Mouse (Mus musculus) ovary, postnatal 14 days (tissue): Measurements from ENCODE around the gene Nsun2.
"Not testable (repeated sequence)": the region's sequence is repeated elsewhere in the genome, so short reads cannot be mapped to it uniquely, and the experiment has no call there.

ENCODE experiments used
- DNase-seq: peaks from one replicate; pipeline ENCODE4 v3.0.0; 2022; ENCODE audit warnings: low spot score

Nsun2 gene

DNA sequence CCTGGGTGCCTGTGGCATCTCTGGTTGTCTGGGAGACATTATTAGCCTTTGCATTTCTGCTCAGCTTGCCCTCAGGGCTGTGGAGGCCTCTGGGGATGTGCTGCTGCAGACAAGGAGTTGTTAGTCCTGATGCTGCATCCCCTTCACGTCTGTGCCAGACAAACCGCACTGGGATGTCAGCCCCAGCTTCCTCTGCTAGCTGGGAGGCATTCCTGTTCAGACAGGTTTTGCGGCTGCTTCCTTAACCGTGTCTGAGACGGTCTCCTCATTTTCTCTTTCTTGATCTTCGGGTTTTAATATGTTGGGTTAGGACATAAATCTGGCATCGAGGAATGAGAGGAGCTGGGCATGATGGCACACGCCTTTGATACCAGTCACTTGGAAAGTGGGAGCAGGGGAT lies 58.7 kb downstream of the Nsun2 start:
- no peak for DNase-seq

DNA sequence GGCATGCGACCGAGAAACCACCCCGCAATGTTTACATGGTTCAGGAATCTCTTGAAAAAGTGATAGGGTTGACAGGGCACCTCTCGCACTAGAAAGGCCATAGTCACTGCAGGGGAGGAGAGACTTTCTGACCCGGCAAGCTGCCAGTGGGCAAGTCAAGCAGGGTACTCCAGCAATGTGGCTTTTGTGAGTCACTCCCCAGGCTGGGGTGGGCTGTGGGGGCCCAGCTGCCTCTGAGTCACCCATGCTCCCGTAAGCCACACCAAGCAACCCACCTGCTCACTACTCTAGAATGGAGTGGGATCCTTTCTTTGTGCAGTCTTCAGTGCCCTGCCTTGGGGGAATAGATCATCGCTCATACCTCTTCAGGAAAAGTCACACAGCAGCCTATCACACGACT lies 59.9 kb downstream of the Nsun2 start:
- no peak for DNase-seq

DNA sequence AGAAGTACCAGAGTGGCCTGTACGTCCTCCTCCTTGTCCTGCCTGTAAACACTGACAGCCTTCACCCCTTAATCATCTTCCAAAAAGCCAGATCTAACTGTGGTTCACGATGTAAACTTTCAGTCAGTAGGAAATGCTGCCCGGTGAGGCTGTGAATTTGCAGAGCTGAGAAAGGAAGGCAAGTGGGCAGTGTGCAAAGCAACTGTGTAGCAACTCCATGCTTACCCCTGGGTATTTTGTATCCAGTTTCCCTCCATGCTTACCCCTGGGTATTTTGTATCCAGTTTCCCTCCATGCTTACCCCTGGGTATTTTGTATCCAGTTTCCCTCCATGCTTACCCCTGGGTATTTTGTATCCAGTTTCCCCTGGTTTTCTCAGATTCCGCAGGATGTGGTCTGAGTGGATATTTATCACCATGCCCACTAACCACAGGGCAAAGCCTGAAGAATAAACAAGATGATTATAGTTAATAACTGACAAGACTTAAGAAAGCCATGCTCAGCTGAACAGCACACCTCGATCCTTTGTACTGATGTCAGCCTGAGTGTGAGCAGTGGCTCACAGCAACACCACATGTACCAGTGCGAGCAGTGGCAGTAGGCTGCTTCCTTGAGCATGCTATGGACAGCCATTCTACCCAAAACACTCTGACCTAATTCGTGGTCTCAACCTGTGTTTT lies 61.2 kb downstream of the Nsun2 start:
- DNase-seq = no peak

DNA sequence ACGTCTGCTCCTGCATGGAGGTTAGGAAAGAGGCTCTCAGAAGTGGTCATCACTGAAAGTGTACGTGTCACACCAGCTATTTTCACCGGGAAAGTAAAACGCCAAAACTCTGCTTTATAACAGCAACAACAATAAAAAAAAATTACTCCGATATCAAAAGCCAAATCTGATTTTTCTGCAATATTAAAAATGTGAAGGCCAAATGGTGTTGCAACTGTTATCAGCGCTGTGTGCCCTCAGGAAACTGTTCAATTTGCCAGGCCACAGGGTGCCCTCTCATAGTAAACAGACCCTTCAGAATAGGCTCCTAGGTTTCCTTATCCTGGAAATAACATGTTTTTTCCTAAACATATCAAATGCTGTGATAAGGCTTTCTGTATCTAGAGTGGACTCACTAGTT lies 62.4 kb downstream of the Nsun2 start:
- DNase-seq = no peak

DNA sequence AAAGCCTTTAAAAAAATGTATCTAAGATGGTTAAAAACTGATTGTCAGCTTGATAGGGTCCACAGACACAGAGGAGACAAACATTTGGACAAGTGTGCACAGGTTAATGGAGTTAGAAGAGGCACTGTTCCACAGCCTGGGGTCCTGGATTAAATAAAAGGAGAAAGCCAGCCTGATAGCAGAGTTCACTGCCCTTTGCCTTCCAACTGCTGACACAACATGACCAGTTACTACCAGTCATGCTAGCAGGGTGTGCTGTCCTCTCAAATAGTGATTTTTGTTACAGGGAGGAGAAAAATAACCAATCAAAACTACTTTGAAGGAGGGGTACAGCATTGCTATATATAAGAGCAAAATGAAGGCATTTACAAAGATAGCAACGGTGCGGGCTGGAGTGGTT lies 63.0 kb downstream of the Nsun2 start:
- DNase-seq = no peak

DNA sequence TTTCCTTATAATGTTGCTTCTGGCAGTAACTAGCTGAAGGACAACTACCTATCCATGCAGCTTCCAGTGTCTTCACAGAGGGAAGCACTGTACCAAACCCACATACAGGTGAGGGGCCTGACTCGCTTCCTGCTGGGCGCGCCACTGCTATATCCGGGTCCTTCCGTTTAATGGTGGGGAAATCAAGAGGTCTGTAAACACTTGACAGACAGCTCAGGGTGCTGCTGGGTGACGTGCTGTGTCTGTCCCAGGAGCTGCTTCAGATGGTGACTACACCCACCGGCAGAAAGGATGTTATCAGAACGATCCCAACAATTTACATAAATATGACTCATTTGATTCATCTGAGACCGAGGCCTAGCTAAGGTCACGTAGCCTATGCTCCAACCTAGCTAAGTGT lies 65.3 kb downstream of the Nsun2 start:
- DNase-seq = no peak

DNA sequence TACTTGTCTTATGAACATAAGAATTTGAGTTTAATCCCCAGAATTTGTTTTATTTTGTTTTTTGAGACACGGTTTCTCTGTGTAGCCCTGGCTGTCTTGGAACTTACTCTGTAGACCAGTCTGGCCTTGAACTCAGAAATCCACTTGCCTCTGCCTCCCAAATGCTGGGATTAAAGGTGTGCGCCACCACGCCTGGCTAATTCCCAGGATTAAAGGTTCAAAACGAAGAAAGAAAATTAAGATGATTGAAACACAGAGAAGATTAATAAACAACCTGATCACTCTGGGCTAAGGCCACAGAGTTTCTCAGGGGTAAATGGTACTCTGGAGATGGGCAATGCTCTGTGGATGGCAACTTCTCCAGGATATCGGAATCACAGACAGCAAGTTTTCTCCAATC lies 67.3 kb downstream of the Nsun2 start:
- DNase-seq = not testable (repeated sequence)

DNA sequence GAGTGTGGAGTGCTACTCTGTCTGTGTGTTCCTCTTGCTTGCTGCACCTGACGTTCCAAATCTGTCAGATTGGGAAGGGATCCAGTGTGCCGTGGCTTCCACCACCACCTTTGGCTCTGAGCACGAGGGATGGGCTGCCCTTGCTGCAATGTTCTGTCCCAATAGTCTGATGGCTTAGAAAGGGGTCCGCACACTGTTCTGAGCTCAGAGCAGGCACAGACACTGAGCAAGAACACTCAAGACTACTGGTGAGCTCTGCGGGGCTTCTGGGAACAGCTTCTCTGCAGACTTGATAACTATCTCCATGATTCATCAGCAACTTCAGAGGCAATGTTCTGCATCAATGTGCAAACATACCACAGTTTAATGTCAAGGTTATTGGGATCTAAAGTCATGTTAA lies 67.8 kb downstream of the Nsun2 start:
- DNase-seq = no peak

DNA sequence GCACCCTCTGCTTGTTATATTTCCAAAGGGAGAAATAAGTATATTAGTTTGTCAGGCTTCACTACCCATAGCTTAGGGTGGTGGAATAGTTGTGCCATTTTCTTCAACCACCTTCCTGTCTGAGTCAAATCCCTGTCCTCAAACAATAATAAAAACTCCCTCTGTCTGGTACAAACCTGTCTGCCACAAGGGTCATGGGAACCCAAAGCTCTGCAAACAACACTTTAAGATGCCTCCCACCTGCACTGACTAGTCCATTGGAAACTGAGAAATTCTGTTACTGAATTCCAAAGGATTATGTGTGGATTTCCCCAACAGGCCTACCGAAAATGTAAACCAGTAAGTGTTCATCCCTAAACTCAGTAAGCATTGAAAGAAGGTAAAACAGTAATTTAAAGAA lies 71.1 kb downstream of the Nsun2 start:
- no peak for DNase-seq

DNA sequence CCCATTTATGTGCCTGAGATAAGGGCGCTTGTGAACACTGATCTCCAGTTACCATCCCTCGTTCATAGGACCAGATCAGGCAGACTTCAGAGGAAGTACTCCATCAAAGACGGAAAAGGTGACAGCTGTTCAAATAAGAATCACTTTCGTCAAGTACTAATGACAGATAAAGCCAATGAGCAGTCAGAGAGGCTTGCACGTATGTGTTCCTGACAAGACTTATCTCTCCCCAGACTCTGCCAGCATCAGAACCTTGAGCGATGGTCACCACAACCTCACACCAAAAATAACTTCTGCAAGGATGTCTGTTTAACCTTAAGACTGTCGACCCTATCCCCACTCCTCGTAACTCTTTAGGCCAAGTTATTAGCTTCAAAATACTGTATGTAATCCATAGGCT lies 75.2 kb downstream of the Nsun2 start:
- DNase-seq = no peak

DNA sequence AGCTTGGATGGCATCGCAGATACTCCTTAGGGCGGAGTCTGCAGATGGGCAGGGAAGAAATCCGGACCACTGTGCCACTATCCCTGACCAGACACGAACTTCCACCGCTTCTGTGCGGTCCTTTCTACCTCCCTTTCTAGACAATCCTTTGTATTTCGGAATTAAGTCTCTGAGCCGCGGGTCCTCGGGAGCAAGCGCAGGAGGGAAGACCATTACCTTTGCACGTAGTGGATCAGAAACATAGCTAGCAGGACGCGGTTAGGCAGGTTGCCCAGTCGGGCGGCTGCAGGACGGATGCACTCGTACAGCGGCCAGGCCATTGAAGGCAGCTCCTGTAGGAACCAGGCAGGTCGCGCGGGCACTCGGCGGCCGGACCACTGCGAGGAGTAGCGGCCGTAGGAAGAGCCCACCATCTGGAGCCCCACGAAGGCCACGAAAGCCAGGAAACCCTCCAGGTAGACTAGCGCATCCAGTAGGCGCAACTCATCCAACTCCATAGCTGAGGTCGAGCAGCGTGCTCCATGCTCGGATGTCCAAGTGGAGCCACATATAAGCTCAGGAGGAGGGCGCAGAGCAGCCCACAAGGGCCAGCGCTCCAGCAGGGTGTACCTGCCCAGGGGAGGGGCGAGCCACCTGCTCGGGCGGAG lies 77.3 kb downstream of the Nsun2 start:
- no peak for DNase-seq

DNA sequence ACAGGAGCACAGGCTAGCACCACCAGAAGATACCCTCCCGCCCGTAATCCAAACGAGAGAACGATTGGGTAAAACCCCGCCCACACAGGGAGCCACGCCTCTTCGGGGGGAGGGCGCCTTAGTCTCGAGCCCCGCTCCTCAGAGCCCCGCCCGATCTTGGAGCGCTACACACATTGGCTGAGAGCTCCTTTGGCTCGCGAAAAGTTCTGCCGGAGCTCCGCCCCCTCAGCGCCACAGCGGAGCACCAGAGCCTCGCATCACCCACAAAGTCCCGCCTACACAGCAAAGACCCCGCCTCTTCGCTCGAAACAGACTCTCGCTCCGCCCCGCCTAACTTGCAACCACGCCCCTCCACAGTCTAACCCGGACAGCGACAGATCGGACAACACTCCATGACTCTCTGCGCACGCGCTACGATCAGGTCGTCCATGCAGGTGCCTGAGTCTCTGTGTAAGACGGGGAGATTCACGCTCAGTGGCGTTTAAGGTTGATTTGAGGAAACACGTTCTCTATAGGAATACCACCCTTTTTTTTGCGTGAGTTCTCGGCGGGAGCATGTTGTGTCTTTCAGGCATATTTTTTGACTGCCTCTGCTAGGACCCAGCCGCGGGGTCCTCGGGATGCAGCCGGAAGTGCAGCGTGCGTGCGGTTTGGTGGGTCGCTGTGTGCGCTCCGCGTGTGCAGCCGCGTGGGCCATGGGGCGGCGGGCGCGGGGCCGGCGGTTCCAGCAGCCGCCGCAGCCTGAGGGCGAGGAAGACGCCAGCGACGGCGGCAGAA lies 78.0 kb downstream of the Nsun2 start, which contains the start of gene Srd5a1:
Srd5a1 (minus strand) TSS at position 45 of the 777 bp plus-strand sequence.
- DNase-seq = peak; percentile 98

DNA sequence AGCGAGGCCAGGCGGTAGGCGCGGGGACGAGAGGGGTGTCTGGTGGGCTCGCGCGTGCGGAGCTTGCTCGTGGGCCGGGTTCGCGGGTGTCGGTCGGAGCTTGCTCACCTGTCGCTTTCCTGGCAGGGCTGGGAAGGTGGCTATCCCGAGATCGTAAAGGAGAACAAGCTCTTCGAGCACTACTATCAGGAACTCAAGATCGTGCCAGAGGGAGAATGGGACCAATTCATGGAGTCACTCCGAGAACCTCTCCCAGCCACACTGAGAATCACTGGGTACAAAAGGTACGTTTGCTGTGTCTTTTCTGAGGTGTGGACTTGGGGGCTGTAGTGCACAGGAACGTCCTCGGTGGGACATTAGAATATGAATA lies 78.6 kb downstream of the Nsun2 start:
- DNase-seq = no peak

DNA sequence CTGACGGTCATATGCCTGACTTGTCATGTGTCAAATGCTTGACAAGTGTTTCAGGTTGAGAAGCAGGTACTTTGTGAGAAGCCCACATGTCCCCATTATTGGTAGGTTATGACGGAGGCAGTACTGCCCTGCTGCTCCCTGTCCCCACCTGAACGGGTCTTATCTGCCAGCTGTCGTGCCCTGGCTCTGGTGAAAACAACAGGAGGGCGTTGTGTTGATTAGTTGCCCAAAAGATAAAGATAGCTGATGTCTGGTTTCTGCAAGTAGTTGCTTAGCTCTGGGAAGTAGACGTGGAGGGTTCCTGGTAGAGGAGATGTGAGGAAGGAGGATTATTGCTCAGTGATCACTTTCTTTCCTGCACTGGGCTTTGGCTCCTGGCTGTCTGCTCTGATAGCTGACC lies 83.2 kb downstream of the Nsun2 start:
- no peak for DNase-seq

DNA sequence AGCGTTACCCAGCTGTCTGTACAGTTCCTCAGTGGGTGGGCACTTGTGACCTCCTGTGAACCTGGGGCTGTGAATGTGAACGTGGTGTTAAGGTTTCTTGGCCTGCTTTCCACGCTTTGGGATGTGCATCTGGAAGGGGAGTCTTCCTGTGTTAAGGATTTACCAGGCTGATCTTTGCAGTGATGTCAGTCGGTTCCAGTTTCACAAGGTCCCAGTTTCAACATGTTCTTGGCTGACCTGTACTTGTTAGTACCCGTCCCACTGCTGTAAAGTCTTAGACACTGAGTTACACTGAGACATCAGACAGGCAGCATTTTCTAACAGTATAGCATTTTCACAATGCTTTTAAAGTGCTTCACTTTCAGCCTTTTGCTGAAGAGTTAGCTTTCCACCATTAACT lies 90.3 kb downstream of the Nsun2 start:
- no peak for DNase-seq

DNA sequence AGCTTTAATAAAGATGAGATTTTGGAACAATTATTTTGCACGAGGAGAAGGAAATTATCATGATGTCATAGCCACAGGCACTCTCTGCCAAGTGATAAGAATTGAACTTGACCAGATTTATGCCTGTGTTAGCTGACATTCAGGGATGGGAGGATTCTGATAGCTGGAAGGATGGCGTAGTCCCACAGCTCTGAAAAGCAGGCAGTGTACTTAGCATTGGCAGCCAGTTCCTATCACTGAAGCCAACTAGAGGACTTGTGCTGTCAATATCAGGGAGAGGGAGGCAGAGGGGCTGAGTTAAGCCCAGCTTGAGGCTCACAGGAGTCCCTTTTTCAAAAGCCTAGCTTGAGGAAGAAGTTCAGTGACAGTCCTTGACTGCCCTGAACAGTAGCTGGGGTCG lies 91.0 kb downstream of the Nsun2 start:
- no peak for DNase-seq

DNA sequence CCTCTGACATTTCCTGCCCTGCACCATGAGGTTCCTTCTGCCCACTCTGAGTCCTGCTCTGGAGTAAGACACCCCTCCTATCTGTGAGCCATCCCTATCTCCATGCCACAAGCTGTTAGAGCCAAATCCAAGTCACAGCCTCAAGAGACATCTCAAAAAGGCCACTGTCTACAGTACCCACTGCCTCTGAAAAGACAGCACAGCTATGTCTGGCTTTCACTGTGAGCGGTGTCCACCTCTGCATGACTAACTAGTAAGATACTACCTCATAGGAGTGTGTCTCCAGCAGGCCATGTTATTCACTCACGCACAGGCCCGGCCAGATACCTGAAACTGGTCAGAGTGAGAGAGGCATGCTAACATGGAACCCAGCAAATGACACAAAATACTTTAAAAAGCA lies 94.4 kb downstream of the Nsun2 start:
- no peak for DNase-seq

DNA sequence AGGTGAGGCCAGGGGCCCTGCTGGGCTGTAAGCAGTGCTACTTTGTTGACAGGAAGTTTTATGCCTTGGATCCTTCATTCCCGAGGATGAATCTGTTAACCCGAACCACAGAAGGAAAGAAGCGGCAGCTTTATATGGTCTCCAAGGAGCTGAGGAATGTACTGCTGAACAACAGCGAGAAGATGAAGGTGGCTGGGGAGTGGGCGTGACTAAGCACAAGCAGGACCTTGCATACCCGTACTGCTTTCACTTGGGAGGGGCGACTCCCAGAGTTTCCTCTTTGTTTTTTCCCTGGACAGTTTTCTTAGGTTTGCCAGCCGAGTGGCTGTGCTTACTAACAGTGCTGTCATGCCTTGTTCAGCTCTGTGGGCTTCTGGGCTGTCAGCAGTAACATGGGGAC lies 97.0 kb downstream of the Nsun2 start:
- DNase-seq = no peak

DNA sequence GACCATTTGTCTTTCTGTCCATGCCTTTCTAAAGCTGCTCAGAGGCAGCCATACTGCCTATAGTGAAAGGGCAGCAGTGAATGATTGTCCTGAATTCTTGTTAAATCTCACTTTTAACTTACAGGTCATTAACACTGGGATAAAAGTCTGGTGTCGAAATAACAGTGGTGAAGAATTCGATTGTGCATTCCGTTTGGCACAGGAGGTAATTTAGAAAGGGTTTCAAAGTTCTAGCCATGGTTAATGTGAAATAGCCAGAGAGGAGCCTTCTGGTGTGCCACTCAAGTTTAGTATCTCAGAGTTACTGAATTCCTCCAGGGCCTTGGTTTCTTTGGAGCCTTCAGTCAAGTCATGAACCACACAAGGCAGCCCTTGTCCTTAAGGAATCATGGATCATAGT lies 97.6 kb downstream of the Nsun2 start:
- DNase-seq = no peak

DNA sequence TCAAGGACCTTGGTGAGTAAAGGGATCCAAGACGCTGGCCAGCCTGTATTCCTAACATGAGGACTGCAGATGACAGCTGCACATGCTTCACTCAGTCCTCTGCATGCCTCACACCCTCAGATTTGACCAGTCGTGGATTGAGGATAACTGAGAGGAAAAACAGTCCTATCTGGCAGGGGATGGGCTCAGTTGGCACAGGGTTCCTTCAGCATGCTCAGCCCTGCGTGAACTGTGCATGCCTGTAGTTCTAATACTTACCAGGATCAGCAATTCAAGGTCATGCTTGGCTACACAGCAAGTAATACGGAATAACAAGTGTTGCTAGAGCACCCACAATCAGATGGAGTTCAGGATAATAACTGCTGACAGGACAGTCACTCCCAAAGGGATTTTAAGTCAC lies 98.1 kb downstream of the Nsun2 start:
- no peak for DNase-seq

DNA sequence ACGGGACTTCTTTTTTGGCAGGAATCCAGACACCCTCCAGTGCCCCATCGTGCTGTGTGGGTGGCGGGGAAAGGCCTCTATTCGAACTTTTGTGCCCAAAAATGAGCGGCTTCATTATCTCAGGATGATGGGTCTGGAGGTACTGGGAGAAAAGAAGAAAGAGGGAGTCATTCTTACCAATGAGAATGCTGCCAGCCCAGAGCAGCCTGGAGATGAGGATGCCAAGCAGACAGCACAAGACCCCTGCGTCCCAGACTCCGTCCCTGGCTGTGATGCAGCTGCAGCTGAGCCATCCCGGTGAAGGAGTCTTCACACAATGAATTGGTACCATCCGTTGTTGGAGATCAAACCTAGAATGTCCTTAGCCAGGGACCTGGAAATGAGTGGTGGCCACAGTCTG lies 100.0 kb downstream of the Nsun2 start:
- DNase-seq = no peak

DNA sequence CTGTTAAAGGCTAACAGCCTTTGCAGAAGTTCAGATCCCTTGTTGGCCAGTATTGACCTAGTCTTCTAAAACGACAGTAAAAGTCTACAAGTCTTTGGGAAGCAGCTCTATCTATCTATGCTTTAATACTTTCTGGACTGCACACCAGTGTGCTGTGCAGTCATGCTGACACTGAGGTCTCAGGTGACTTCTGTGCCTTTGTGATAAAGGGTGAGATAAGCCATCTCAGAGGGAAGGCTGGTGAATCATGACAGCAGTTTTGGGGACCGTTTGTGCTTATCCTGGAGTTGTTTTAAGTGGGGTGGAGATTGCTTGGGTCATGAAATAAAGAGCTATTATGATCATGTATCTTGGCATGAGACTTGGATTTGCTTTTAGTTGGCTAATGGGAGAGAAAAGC lies 100.4 kb downstream of the Nsun2 start:
- DNase-seq = no peak

DNA sequence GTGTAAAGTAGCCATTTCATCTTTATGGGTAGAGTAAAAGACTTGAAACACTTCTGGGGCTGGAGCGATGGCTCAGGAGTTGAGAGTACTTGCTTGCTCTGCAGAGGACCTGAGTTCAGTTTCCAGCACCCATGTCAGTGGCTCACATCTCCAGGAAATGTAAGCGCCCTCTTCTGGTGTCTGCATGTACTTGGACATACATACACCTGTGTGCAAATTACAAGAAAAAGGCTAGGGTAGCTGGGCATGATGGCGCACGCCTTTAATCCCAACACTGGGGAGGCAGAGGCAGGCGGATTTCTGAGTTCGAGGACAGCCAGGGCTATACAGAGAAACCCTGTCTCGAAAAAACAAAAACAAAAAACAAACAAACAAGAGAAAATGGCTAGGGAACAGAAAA lies 102.3 kb downstream of the Nsun2 start:
- not testable (repeated sequence) for DNase-seq
